Mouse (Mus musculus) MEL (cell line): ENCODE results near the gene Tmem237. TPM values are rescaled to one million over a fixed set of nuclear protein-coding genes. Genes with fewer than 3 reads are reported as not detected.

Source experiments
- DNase-seq: peaks from one replicate; pipeline ENCODE4 v3.0.0; 2011; ENCODE audit warnings: low read depth, low spot score
- H3K27ac ChIP-seq: 2 replicates; pipeline ENCODE4 v1.5.1; 2012; ENCODE audit warnings: low read depth, mild to moderate bottlenecking, control low read depth, low read length, moderate library complexity; ENCODE audit not compliant: control insufficient read depth
- H3K27me3 ChIP-seq, 2 experiments: fragments of 150-350 bp in 1 of 2; sonication (generic) in 1 of 2; 2 replicates each; pipeline ENCODE4 v1.6.1; 2012; ENCODE audit warnings: low read length in 2 of 2, mild to moderate bottlenecking in 2 of 2, improper control_type of control experiment in 1 of 2, moderate library complexity in 1 of 2; ENCODE audit not compliant: insufficient read depth in 2 of 2, control insufficient read depth in 1 of 2
- H3K36me3 ChIP-seq, 2 experiments: 2 replicates each; pipeline ENCODE4 v1.6.1; 2012 to 2014; ENCODE audit warnings: low read length in 2 of 2, improper control_type of control experiment in 1 of 2, inconsistent platforms in 1 of 2, mild to moderate bottlenecking in 1 of 2; ENCODE audit not compliant: insufficient read depth in 2 of 2, control insufficient read depth in 1 of 2
- H3K4me1 ChIP-seq, 2 experiments: fragments of 150-350 bp in 1 of 2; sonication (generic) in 1 of 2; 2 replicates each; pipeline ENCODE4 v1.6.1; 2012; ENCODE audit warnings: low read length in 2 of 2, improper control_type of control experiment in 1 of 2, mild to moderate bottlenecking in 1 of 2; ENCODE audit not compliant: insufficient read depth in 2 of 2, control insufficient read depth in 1 of 2
- H3K4me3 ChIP-seq, 2 experiments: fragments of 150-350 bp in 1 of 2; sonication (generic) in 1 of 2; 2 replicates each; pipeline ENCODE4 v1.5.1; 2012; ENCODE audit warnings: low read depth in 2 of 2, low read length in 2 of 2, mild to moderate bottlenecking in 2 of 2, moderate library complexity in 2 of 2, control low read depth in 1 of 2, improper control_type of control experiment in 1 of 2; ENCODE audit not compliant: control insufficient read depth in 1 of 2, insufficient read depth in 1 of 2
- H3K79me2 ChIP-seq: 2 replicates; pipeline ENCODE4 v1.6.1; 2012; ENCODE audit warnings: mild to moderate bottlenecking, low read length, moderate library complexity; ENCODE audit not compliant: control insufficient read depth, poor library complexity, insufficient read depth
- H3K9ac ChIP-seq: 2 replicates; pipeline ENCODE4 v1.6.1; 2012; ENCODE audit warnings: low read depth, mild to moderate bottlenecking, control low read depth, low read length, moderate library complexity; ENCODE audit not compliant: control insufficient read depth, poor library complexity, severe bottlenecking
- H3K9me3 ChIP-seq: fragments of 150-350 bp; sonication (generic); replicated peaks from 2 replicates; pipeline ENCODE4 v1.6.1; 2012; ENCODE audit warnings: mild to moderate bottlenecking, low read length, improper control_type of control experiment, moderate library complexity; ENCODE audit not compliant: insufficient read depth
- BHLHE40 ChIP-seq: IDR thresholded peaks from 2 replicates; pipeline ENCODE4 v1.6.1; 2012; ENCODE audit warnings: low read depth, mild to moderate bottlenecking, inconsistent platforms, low read length, improper control_type of control experiment, borderline replicate concordance
- CHD1 ChIP-seq: IDR thresholded peaks from 2 replicates; pipeline ENCODE4 v1.6.1; 2012; ENCODE audit warnings: low read depth, mild to moderate bottlenecking, inconsistent platforms, low read length, improper control_type of control experiment
- CTCF ChIP-seq, 3 experiments: IDR thresholded peaks in 2 of 3; conservative IDR thresholded peaks in 1 of 3; 2 replicates each; pipeline ENCODE4 v1.5.1; 2011 to 2012; ENCODE audit warnings: low read length in 3 of 3, low read depth in 2 of 3, mild to moderate bottlenecking in 2 of 3, improper control_type of control experiment in 1 of 3, inconsistent platforms in 1 of 3, mixed read lengths in 1 of 3, moderate library complexity in 1 of 3; ENCODE audit not compliant: control insufficient read depth in 1 of 3, insufficient read depth in 1 of 3, poor library complexity in 1 of 3, severe bottlenecking in 1 of 3
- EP300 ChIP-seq, 2 experiments: IDR thresholded peaks; 2 replicates each; pipeline ENCODE4 v1.6.1; 2011; ENCODE audit warnings: improper control_type of control experiment in 2 of 2, low read length in 2 of 2, low read depth in 1 of 2, mild to moderate bottlenecking in 1 of 2
- ETS1 ChIP-seq: IDR thresholded peaks from 2 replicates; pipeline ENCODE4 v1.6.1; 2012; ENCODE audit warnings: low read depth, mild to moderate bottlenecking, inconsistent platforms, low read length, improper control_type of control experiment, moderate library complexity
- GABPA ChIP-seq: IDR thresholded peaks from 2 replicates; pipeline ENCODE4 v1.6.1; 2012; ENCODE audit warnings: low read depth, mild to moderate bottlenecking, inconsistent platforms, low read length, improper control_type of control experiment, moderate library complexity
- JUND ChIP-seq: IDR thresholded peaks from 2 replicates; pipeline ENCODE4 v1.6.1; 2011; ENCODE audit warnings: low read depth, mild to moderate bottlenecking, improper control_type of control experiment, low read length
- KAT2A ChIP-seq: conservative IDR thresholded peaks from 2 replicates; pipeline ENCODE4 v1.6.1; 2012; ENCODE audit warnings: low read depth, low read length, improper control_type of control experiment, inconsistent platforms
- MAX ChIP-seq: IDR thresholded peaks from 2 replicates; pipeline ENCODE4 v1.6.1; 2011; ENCODE audit warnings: low read length, improper control_type of control experiment
- MAZ ChIP-seq: IDR thresholded peaks from 2 replicates; pipeline ENCODE4 v1.6.1; 2012; ENCODE audit warnings: low read depth, mild to moderate bottlenecking, inconsistent platforms, low read length, improper control_type of control experiment
- MXI1 ChIP-seq: IDR thresholded peaks from 2 replicates; pipeline ENCODE4 v1.6.1; 2011; ENCODE audit warnings: mild to moderate bottlenecking, low read depth, low read length, improper control_type of control experiment
- MYC ChIP-seq: IDR thresholded peaks from 2 replicates; pipeline ENCODE4 v1.6.1; 2011; ENCODE audit warnings: low read depth, mild to moderate bottlenecking, low read length, improper control_type of control experiment, moderate library complexity
- NELFE ChIP-seq: IDR thresholded peaks from 2 replicates; pipeline ENCODE4 v1.6.1; 2011; ENCODE audit warnings: low read depth, low read length, improper control_type of control experiment
- POLR2A ChIP-seq, 2 experiments: IDR thresholded peaks; 2 replicates each; pipeline ENCODE4 v1.6.1; 2011 to 2012; ENCODE audit warnings: low read length in 2 of 2, mild to moderate bottlenecking in 2 of 2, control low read depth in 1 of 2, improper control_type of control experiment in 1 of 2, low read depth in 1 of 2, moderate library complexity in 1 of 2; ENCODE audit not compliant: control insufficient read depth in 1 of 2, insufficient read depth in 1 of 2, poor library complexity in 1 of 2
- POLR2AphosphoS2 ChIP-seq: IDR thresholded peaks from 2 replicates; pipeline ENCODE4 v1.6.1; 2011; ENCODE audit warnings: low read length, improper control_type of control experiment
- POLR2AphosphoS5 ChIP-seq: IDR thresholded peaks from 2 replicates; pipeline ENCODE4 v1.6.1; 2012; ENCODE audit warnings: low read depth, borderline replicate concordance, mild to moderate bottlenecking, inconsistent platforms, low read length, moderate library complexity, mixed read lengths
- RAD21 ChIP-seq: IDR thresholded peaks from 2 replicates; pipeline ENCODE4 v1.6.1; 2011; ENCODE audit warnings: mild to moderate bottlenecking, low read depth, low read length, improper control_type of control experiment
- RCOR1 ChIP-seq: IDR thresholded peaks from 2 replicates; pipeline ENCODE4 v1.6.1; 2012; ENCODE audit warnings: low read depth, mild to moderate bottlenecking, inconsistent platforms, low read length, improper control_type of control experiment
- SIN3A ChIP-seq: IDR thresholded peaks from 2 replicates; pipeline ENCODE4 v1.6.1; 2012; ENCODE audit warnings: low read length, improper control_type of control experiment, inconsistent platforms
- UBTF ChIP-seq: IDR thresholded peaks from 2 replicates; pipeline ENCODE4 v1.6.1; 2012; ENCODE audit warnings: low read depth, mild to moderate bottlenecking, inconsistent platforms, low read length, improper control_type of control experiment, moderate library complexity, borderline replicate concordance; ENCODE audit not compliant: insufficient read depth
- USF1 ChIP-seq: IDR thresholded peaks from 2 replicates; pipeline ENCODE4 v1.6.1; 2014; ENCODE audit warnings: low read depth, mild to moderate bottlenecking, inconsistent platforms, low read length, improper control_type of control experiment, moderate library complexity
- ZC3H11A ChIP-seq: IDR thresholded peaks from 2 replicates; pipeline ENCODE4 v1.6.1; 2012; ENCODE audit warnings: low read depth, mild to moderate bottlenecking, inconsistent platforms, low read length, improper control_type of control experiment
- ZNF384 ChIP-seq: IDR thresholded peaks from 2 replicates; pipeline ENCODE4 v1.6.1; 2012; ENCODE audit warnings: low read depth, mild to moderate bottlenecking, inconsistent platforms, low read length, improper control_type of control experiment
- polyA plus RNA-seq, 2 experiments: library from polyadenylated mRNA; stranded (reverse) in 1 of 2; unstranded in 1 of 2; fragments of >175 nt in 1 of 2; fragments of >200 nt in 1 of 2; gene quantifications; 2 replicates each; pipeline versions ENCODE4 v1.2.1 to v1.2.4; 2012; ENCODE audit warnings: low replicate concordance in 2 of 2, low read depth in 1 of 2; ENCODE audit not compliant: insufficient read length in 2 of 2, insufficient read depth in 1 of 2, missing spikeins in 1 of 2
- total RNA-seq: library from RNA; depleted of rRNA; stranded (reverse); fragments of 300-350 nt; gene quantifications from 2 replicates; pipeline ENCODE4 v1.2.3, GENCODE M21; 2012

Tmem237 gene
- total and polyA plus RNA-seq, 3 experiments, result 13.2 to 20.1 TPM; not detected in 1

- H3K9ac ChIP-seq, result no peak overlapping the region
- no peaks in the 10 kb centered on the region for H3K9me3 ChIP-seq
- peaks cover 9 to 15% of the 10 kb centered on the region in 2 experiments; a peak in 3 of 4 replicates for H3K27me3 ChIP-seq
- H3K4me1 ChIP-seq, result no peaks in the 10 kb centered on the region
- no peaks in the 10 kb centered on the region for H3K79me2 ChIP-seq
- no peak for TF ChIP-seq POLR2A (IDR thresholded peaks at IDR 0.05; ENCODE audit: control insufficient read depth in 1 of 2, insufficient read depth in 1 of 2, low read depth in 1 of 2, low read length in 2 of 2, poor library complexity in 1 of 2)
- TF ChIP-seq MYC, result no peak
- no peak for TF ChIP-seq BHLHE40
- TF ChIP-seq ZNF384, result no peak
- TF ChIP-seq MAX, result no peak
- no peak for TF ChIP-seq CTCF (IDR thresholded peaks at IDR 0.05 in 2 of 3, conservative IDR thresholded peaks at IDR 0.05 in 1 of 3; ENCODE audit: control insufficient read depth in 1 of 3, insufficient read depth in 1 of 3, low read depth in 2 of 3, low read length in 3 of 3, poor library complexity in 1 of 3, severe bottlenecking in 1 of 3)
- TF ChIP-seq SIN3A, result no peak
- TF ChIP-seq MAZ, result no peak
- no peaks in the 10 kb centered on the region for H3K36me3 ChIP-seq
- no peak for DNase-seq
- H3K4me3 ChIP-seq, result no peak overlapping the region
- no peak overlapping the region for H3K27ac ChIP-seq
These were observed 14.2 kb upstream of the Tmem237 start for GRCm38 (mm10) chr1:59134419-59134818.

- Histone ChIP-seq H3K27ac (no peak overlapping the region), H3K36me3 (no peaks in the 10 kb centered on the region), H3K27me3 (peaks cover 11 to 17% of the 10 kb centered on the region in 2 experiments; a peak in 3 of 4 replicates), H3K4me1 (no peaks in the 10 kb centered on the region), H3K9ac (no peak overlapping the region), H3K79me2 (no peaks in the 10 kb centered on the region), H3K9me3 (no peaks in the 10 kb centered on the region), H3K4me3 (no peak overlapping the region)
- TF ChIP-seq JUND (no peak), RAD21 (no peak), POLR2AphosphoS5 (no peak)
- DNase-seq, result no peak
These were observed 8.7 kb upstream of the Tmem237 start for GRCm38 (mm10) chr1:59128879-59129278.

GRCm38 (mm10) chr1:59125558-59125957, 5.3 kb upstream of the Tmem237 start:
- Histone ChIP-seq H3K9me3 (no peaks in the 10 kb centered on the region), H3K4me3 (no peak overlapping the region), H3K9ac (no peak overlapping the region), H3K4me1 (0 out of 4 replicates have a peak, but pooled peaks cover 0 to under 1% of the 10 kb centered on the region in 2 experiments), H3K79me2 (no peaks in the 10 kb centered on the region), H3K27me3 (peaks cover 0 to 10% of the 10 kb centered on the region in 2 experiments; a peak in 1 of 4 replicates), H3K27ac (no peak overlapping the region), H3K36me3 (peaks cover 0 to 1% of the 10 kb centered on the region in 2 experiments; a peak in 1 of 4 replicates)
- no peak for DNase-seq
- TF ChIP-seq ETS1 (no peak), JUND (no peak), USF1 (no peak), RCOR1 (no peak), UBTF (no peak), ZC3H11A (no peak), ZNF384 (no peak), MXI1 (no peak), NELFE (no peak), POLR2AphosphoS5 (no peak), POLR2AphosphoS2 (no peak), MYC (no peak), KAT2A (no peak), GABPA (no peak), CHD1 (no peak), EP300 (IDR thresholded peaks at IDR 0.05; ENCODE audit: low read depth in 1 of 2, low read length in 2 of 2) (no peak)
